ENCODE assay signal across 20 mouse cellular contexts in genomic region chr3:54432605-54433004, GRCm38 (mm10).
DNase-seq lines count a peak whose midpoint lies in the region; ATAC-seq lines count a peak whose summit lies in the region.
"Had no signal": no experiment of that assay in that cellular context is flagged by ENCODE, and none has a peak within 500 bp of the region (broad histone marks: within the 10 kb centered on the region; RNA-seq: fewer than 3 reads in every experiment).

No protein-coding gene starts in this region.

- H3K4me1 ChIP-seq in heart, embryonic 15.5 days (replicated peaks), result peaks cover 28% of the 10 kb centered on the region
- H3K4me1 ChIP-seq in liver, embryonic 11.5 days (replicated peaks; ENCODE audit: control insufficient read depth, insufficient read depth, low read length), result no peaks in the 10 kb centered on the region
- peaks cover 4% of the 10 kb centered on the region; the same call in 1 of the 2 replicates for H3K4me1 ChIP-seq in embryonic facial prominence, embryonic 15.5 days
- no peaks in the 10 kb centered on the region for H3K4me1 ChIP-seq in kidney, embryonic 16.5 days (ENCODE audit: insufficient read depth, low read length)
- H3K4me1 ChIP-seq: forebrain, embryonic 13.5 days; hindbrain, embryonic 10.5 days; intestine, embryonic 15.5 days had no signal

- no peaks in the 10 kb centered on the region for H3K36me3 ChIP-seq in heart, embryonic 15.5 days
- H3K36me3 ChIP-seq in liver, embryonic 11.5 days (ENCODE audit: control insufficient read depth, insufficient read depth, low read length), result no peaks in the 10 kb centered on the region
- H3K36me3 ChIP-seq in embryonic facial prominence, embryonic 15.5 days, result no peaks in the 10 kb centered on the region
- H3K36me3 ChIP-seq in kidney, embryonic 16.5 days (ENCODE audit: insufficient read depth, low read length), result no peaks in the 10 kb centered on the region
- H3K36me3 ChIP-seq: hindbrain, embryonic 10.5 days; intestine, embryonic 15.5 days had no signal

- no peak for DNase-seq in heart, postnatal 25 days (ENCODE audit: low spot score)
- no peak for DNase-seq in liver, embryonic 11.5 days (ENCODE audit: low spot score)
- DNase-seq in liver, result no peak
- DNase-seq: adrenal gland, postnatal 25 days; cerebellum, adult 18-20 months; cerebellum, adult 9-11 months; cerebellum, postnatal 36 days; forebrain, postnatal 0 days; gastrocnemius, postnatal 14 days had no signal

- H3K4me3 ChIP-seq in heart, embryonic 15.5 days, result no peak overlapping the region
- no peak overlapping the region for H3K4me3 ChIP-seq in liver, embryonic 11.5 days (ENCODE audit: low read depth, low read length)
- no peak overlapping the region for H3K4me3 ChIP-seq in embryonic facial prominence, embryonic 15.5 days (replicated peaks)
- no peak overlapping the region for H3K4me3 ChIP-seq in kidney, embryonic 16.5 days (ENCODE audit: low read length)
- H3K4me3 ChIP-seq: forebrain, embryonic 13.5 days; hindbrain, embryonic 10.5 days; intestine, embryonic 15.5 days had no signal

- WGBS in heart, embryonic 15.5 days, result 63% methylated on average over 4 of the region's 4 CpGs
- 69% methylated on average over 4 of the region's 4 CpGs for WGBS in liver, embryonic 11.5 days
- 40% methylated on average over 4 of the region's 4 CpGs for WGBS in embryonic facial prominence, embryonic 15.5 days
- WGBS in kidney, embryonic 16.5 days, result 77% methylated on average over 4 of the region's 4 CpGs

- H3K27ac ChIP-seq in heart, embryonic 15.5 days, result peak overlapping the region; percentile 51
- peak overlapping the region; percentile 7; the same call in 1 of the 2 replicates for H3K27ac ChIP-seq in liver, embryonic 11.5 days (ENCODE audit: low read depth, low read length)
- H3K27ac ChIP-seq in embryonic facial prominence, embryonic 15.5 days (replicated peaks), result peak overlapping the region; percentile 51; the same call in 1 of the 2 replicates
- no peak overlapping the region for H3K27ac ChIP-seq in kidney, embryonic 16.5 days (ENCODE audit: low read length)
- H3K27ac ChIP-seq: forebrain, embryonic 13.5 days; hindbrain, embryonic 10.5 days; hindbrain, embryonic 14.5 days; intestine, embryonic 15.5 days had no signal

- no peaks in the 10 kb centered on the region for H3K9me3 ChIP-seq in heart, embryonic 15.5 days (replicated peaks)
- H3K9me3 ChIP-seq in liver, embryonic 11.5 days (ENCODE audit: control insufficient read depth, low read length), result no peaks in the 10 kb centered on the region
- H3K9me3 ChIP-seq in embryonic facial prominence, embryonic 15.5 days (replicated peaks), result no peaks in the 10 kb centered on the region
- H3K9me3 ChIP-seq in kidney, embryonic 16.5 days (ENCODE audit: low read length), result no peaks in the 10 kb centered on the region
- H3K9me3 ChIP-seq: forebrain, embryonic 13.5 days; hindbrain, embryonic 10.5 days; intestine, embryonic 15.5 days had no signal

- no peaks in the 10 kb centered on the region for H3K27me3 ChIP-seq in heart, embryonic 15.5 days
- H3K27me3 ChIP-seq in liver, embryonic 11.5 days (replicated peaks; ENCODE audit: control insufficient read depth, insufficient read depth, low read length), result no peaks in the 10 kb centered on the region
- no peaks in the 10 kb centered on the region for H3K27me3 ChIP-seq in embryonic facial prominence, embryonic 15.5 days
- H3K27me3 ChIP-seq in kidney, embryonic 16.5 days (ENCODE audit: insufficient read depth, low read length), result no peaks in the 10 kb centered on the region
- H3K27me3 ChIP-seq: CH12.LX; forebrain, embryonic 13.5 days; intestine, embryonic 15.5 days; Patski had no signal

- intact Hi-C loops in heart, postnatal 25 days (cut with DNase I), result no loop called here

- no peak overlapping the region for H3K4me2 ChIP-seq in heart, embryonic 15.5 days
- H3K4me2 ChIP-seq in liver, embryonic 11.5 days, result no peak overlapping the region
- no peak overlapping the region for H3K4me2 ChIP-seq in embryonic facial prominence, embryonic 15.5 days (replicated peaks)
- H3K4me2 ChIP-seq in kidney, embryonic 16.5 days (replicated peaks; ENCODE audit: low read depth, low read length), result no peak overlapping the region
- H3K4me2 ChIP-seq: forebrain, embryonic 13.5 days; heart, embryonic 11.5 days; hindbrain, embryonic 14.5 days; intestine, embryonic 15.5 days had no signal

- no peak overlapping the region for H3K9ac ChIP-seq in heart, embryonic 15.5 days
- H3K9ac ChIP-seq in liver, embryonic 11.5 days (ENCODE audit: low read depth, low read length), result no peak overlapping the region
- H3K9ac ChIP-seq in embryonic facial prominence, embryonic 15.5 days, result no peak overlapping the region
- H3K9ac ChIP-seq in kidney, embryonic 16.5 days (replicated peaks; ENCODE audit: low read length), result no peak overlapping the region
- H3K9ac ChIP-seq: forebrain, embryonic 13.5 days; forebrain, postnatal 0 days; hindbrain, embryonic 14.5 days; intestine, embryonic 15.5 days had no signal

- no peak for ATAC-seq in heart, embryonic 15.5 days (replicated peaks; ENCODE audit: insufficient number of reproducible peaks, insufficient read depth, low FRiP score, low read depth)
- no peak for ATAC-seq in liver, embryonic 11.5 days (replicated peaks; ENCODE audit: low FRiP score)
- ATAC-seq in embryonic facial prominence, embryonic 15.5 days (ENCODE audit: insufficient number of reproducible peaks, low FRiP score, low TSS enrichment, low read depth), result 0 out of 2 replicates have a peak, but pooled peaks have one; percentile 60
- no peak for ATAC-seq in kidney, embryonic 16.5 days (ENCODE audit: low FRiP score, low TSS enrichment)
- ATAC-seq: activated CD4-positive, CD25-positive, alpha-beta regulatory T cell, adult 4 months; forebrain, embryonic 13.5 days; forebrain, postnatal 0 days; intestine, embryonic 15.5 days; Patski had no signal
